10 mouse cellular contexts compared by ENCODE assay signal in the genomic region with DNA sequence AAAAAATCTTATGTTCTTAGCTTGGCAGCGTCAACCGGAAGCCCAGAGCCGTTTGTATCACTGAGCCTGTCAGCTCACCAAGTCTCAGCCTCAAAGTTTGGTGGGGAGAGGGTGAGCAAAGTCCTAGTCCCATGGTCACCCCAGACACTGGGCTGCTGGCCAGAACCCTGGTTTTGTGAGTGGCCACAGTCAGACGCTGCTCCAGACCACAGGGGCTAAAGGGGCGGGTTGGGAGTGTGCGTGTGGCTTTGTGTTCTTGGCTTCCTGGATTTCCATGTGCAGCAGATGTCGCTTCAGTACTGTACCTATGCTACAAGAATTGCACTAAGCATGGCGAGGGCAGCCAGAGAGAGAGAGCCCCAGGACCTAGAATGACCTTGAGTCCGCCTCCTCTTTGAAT. TPM values are rescaled to one million over a fixed set of nuclear protein-coding genes. Genes with fewer than 3 reads are reported as not detected.
DNase-seq lines count a peak whose midpoint lies in the region; ATAC-seq and TF ChIP-seq lines count a peak whose summit lies in the region.
"Had no signal": no experiment of that assay in that cellular context is flagged by ENCODE, and none has a peak within 500 bp of the region (broad histone marks: within the 10 kb centered on the region; RNA-seq: fewer than 3 reads in every experiment).

No protein-coding gene starts in this region.

- H3K4me1 ChIP-seq in heart, adult 2 months (ENCODE audit: control insufficient read depth, insufficient read depth, low read length), result peaks cover 6% of the 10 kb centered on the region
- peaks cover 72% of the 10 kb centered on the region for H3K4me1 ChIP-seq in heart, embryonic 13.5 days
- peaks cover 38% of the 10 kb centered on the region for H3K4me1 ChIP-seq in hindbrain, embryonic 16.5 days (ENCODE audit: control insufficient read depth, insufficient read depth, low read depth, low read length)

- intact Hi-C loops in heart, adult 2 months (cut with DNase I), result loop anchor here (2.0 kb wide), 1 partner anchor 16 kb away; a partner anchor contains a TSS
- intact Hi-C loops in heart, postnatal 25 days (cut with DNase I), result no loop called here

- H3K4me2 ChIP-seq in heart, embryonic 13.5 days, result peak overlapping the region; percentile 83
- no peak overlapping the region for H3K4me2 ChIP-seq in hindbrain, embryonic 16.5 days (ENCODE audit: low read length)

- WGBS in heart, adult 2 months, result 44% methylated on average over 9 of the region's 9 CpGs
- 45% methylated on average over 9 of the region's 9 CpGs for WGBS in heart, embryonic 13.5 days
- WGBS in hindbrain, embryonic 16.5 days, result 78% methylated on average over 9 of the region's 9 CpGs

- no peak for DNase-seq in heart, adult 2 months
- DNase-seq in heart, postnatal 25 days (ENCODE audit: low spot score), result no peak
- DNase-seq in MN1 (ENCODE audit: low spot score), result peak; percentile 40
- DNase-seq in kidney, postnatal 36 days, result peak; percentile 88 to 91
- DNase-seq in spleen, postnatal 14 days (ENCODE audit: low spot score in 2 of 2), result no peak

- ATAC-seq in heart, embryonic 13.5 days (ENCODE audit: extremely low read depth, insufficient number of reproducible peaks, low FRiP score, low TSS enrichment), result no peak
- no peak for ATAC-seq in megakaryocyte progenitor cell, adult 5-6 weeks (replicated peaks; ENCODE audit: poor library complexity)
- no peak for ATAC-seq in hindbrain, embryonic 16.5 days

- H3K9ac ChIP-seq in heart, adult 2 months (ENCODE audit: low read depth, low read length), result no peak overlapping the region
- peak overlapping the region; percentile 84 for H3K9ac ChIP-seq in heart, embryonic 13.5 days
- H3K9ac ChIP-seq in hindbrain, embryonic 16.5 days (ENCODE audit: low read depth, low read length), result no peak overlapping the region

- no peaks in the 10 kb centered on the region; the same call in 1 of the 2 replicates for H3K36me3 ChIP-seq in heart, adult 2 months (ENCODE audit: control insufficient read depth, insufficient read depth, low read length)
- H3K36me3 ChIP-seq in heart, embryonic 13.5 days, result peaks cover 24% of the 10 kb centered on the region
- no peaks in the 10 kb centered on the region for H3K36me3 ChIP-seq in hindbrain, embryonic 16.5 days (ENCODE audit: control insufficient read depth, insufficient read depth, low read length)

- H3K4me3 ChIP-seq in heart, adult 2 months, result no peak overlapping the region
- H3K4me3 ChIP-seq in heart, embryonic 13.5 days, result no peak overlapping the region
- H3K4me3 ChIP-seq in hindbrain, embryonic 16.5 days (ENCODE audit: low read length), result no peak overlapping the region

- no peaks in the 10 kb centered on the region for H3K9me3 ChIP-seq in heart, embryonic 13.5 days
- no peaks in the 10 kb centered on the region for H3K9me3 ChIP-seq in hindbrain, embryonic 16.5 days (ENCODE audit: control insufficient read depth, low read length)

- H3K27ac ChIP-seq in heart, adult 2 months, result peak overlapping the region; percentile 94
- H3K27ac ChIP-seq in heart, embryonic 13.5 days (replicated peaks), result peak overlapping the region; percentile 98
- H3K27ac ChIP-seq in hindbrain, embryonic 16.5 days (ENCODE audit: low read depth, low read length), result no peak overlapping the region

- no peaks in the 10 kb centered on the region for H3K27me3 ChIP-seq in heart, adult 2 months (ENCODE audit: control insufficient read depth, insufficient read depth, low read length)
- H3K27me3 ChIP-seq in heart, embryonic 13.5 days (replicated peaks), result no peaks in the 10 kb centered on the region
- no peaks in the 10 kb centered on the region for H3K27me3 ChIP-seq in hindbrain, embryonic 16.5 days (replicated peaks; ENCODE audit: control insufficient read depth, insufficient read depth, low read length)

- TF ChIP-seq POLR2A in heart, adult 2 months (IDR thresholded peaks at IDR 0.05; ENCODE audit: insufficient read depth, low read depth, low read length), result no peak

- TF ChIP-seq EP300 in heart, adult 2 months (IDR thresholded peaks at IDR 0.05; ENCODE audit: insufficient read depth, low read depth, low read length), result 0 out of 2 replicates have a peak, but pooled peaks have one; percentile 38

- TF ChIP-seq CTCF in heart, adult 2 months (IDR thresholded peaks at IDR 0.05), result peak; percentile 4; the same call in 1 of the 2 replicates

- H3K79me2 ChIP-seq in heart, adult 2 months (replicated peaks; ENCODE audit: control insufficient read depth, insufficient read depth, low read length), result no peaks in the 10 kb centered on the region

RNA-seq across cellular contexts. Expression of a gene that starts 3.2 kb away (rescaled TPM):
- 10 to 100 TPM; 19.6 to 20.7 TPM for total RNA-seq in heart, adult 2 months (2021)
- polyA plus RNA-seq in heart, adult 2 months (2012; rRNA removed), result 33.2 and 47.7 TPM in 2 replicates
- total RNA-seq in heart, postnatal 25 days (2021), result 10 to 100 TPM; 18.0 to 19.6 TPM
- 63.3 and 69.8 TPM in 2 replicates for polyA plus RNA-seq in heart, embryonic 13.5 days (2015; fragmentation: Nextera tagmentation; extraction: Ambion mirVana)
- 60.8 and 66.4 TPM in 2 replicates for total RNA-seq in megakaryocyte progenitor cell, adult 5-6 weeks (2015)
- 68.0 and 76.3 TPM in 2 replicates for total RNA-seq in megakaryocyte progenitor cell, adult 5-6 weeks (2017)
- 86.8 and 96.3 TPM in 2 replicates for polyA plus RNA-seq in hindbrain, embryonic 16.5 days (2015; fragmentation: Nextera tagmentation; extraction: Ambion mirVana)

RNA-seq across cellular contexts. Expression of a gene that starts 4.2 kb away (rescaled TPM):
- total RNA-seq in heart, adult 2 months (2021), result 10 to 100 TPM; 42.5 to 52.7 TPM
- 136 and 137 TPM in 2 replicates for polyA plus RNA-seq in heart, adult 2 months (2012; rRNA removed)
- total RNA-seq in heart, postnatal 25 days (2021), result 10 to 100 TPM; 52.1 to 52.9 TPM
- 54.1 and 61.6 TPM in 2 replicates for polyA plus RNA-seq in heart, embryonic 13.5 days (2015; fragmentation: Nextera tagmentation; extraction: Ambion mirVana)
- total RNA-seq in megakaryocyte progenitor cell, adult 5-6 weeks (2015), result 31.5 and 34.7 TPM in 2 replicates
- 26.1 and 36.4 TPM in 2 replicates for total RNA-seq in megakaryocyte progenitor cell, adult 5-6 weeks (2017)
- 60.9 and 61.8 TPM in 2 replicates for polyA plus RNA-seq in hindbrain, embryonic 16.5 days (2015; fragmentation: Nextera tagmentation; extraction: Ambion mirVana)

RNA-seq across cellular contexts. Expression of a gene that starts 14.8 kb away (rescaled TPM):
- total RNA-seq in heart, adult 2 months (2021), result 10 to 100 TPM; 17.7 to 20.2 TPM
- polyA plus RNA-seq in heart, adult 2 months (2012; rRNA removed), result 23.0 and 23.6 TPM in 2 replicates
- total RNA-seq in heart, postnatal 25 days (2021), result 10 to 100 TPM; 11.6 to 17.2 TPM
- polyA plus RNA-seq in heart, embryonic 13.5 days (2015; fragmentation: Nextera tagmentation; extraction: Ambion mirVana), result 44.5 and 49.3 TPM in 2 replicates
- 7.9 and 9.8 TPM in 2 replicates for total RNA-seq in megakaryocyte progenitor cell, adult 5-6 weeks (2015)
- 8.9 and 11.6 TPM in 2 replicates for total RNA-seq in megakaryocyte progenitor cell, adult 5-6 weeks (2017)
- polyA plus RNA-seq in hindbrain, embryonic 16.5 days (2015; fragmentation: Nextera tagmentation; extraction: Ambion mirVana), result 260 and 276 TPM in 2 replicates

RNA-seq across cellular contexts. Expression of a gene that starts 28.3 kb away (rescaled TPM):
- total RNA-seq in heart, adult 2 months (2021), result not detected
- not detected in 2 replicates for polyA plus RNA-seq in heart, adult 2 months (2012; rRNA removed)
- total RNA-seq in heart, postnatal 25 days (2021), result not detected
- polyA plus RNA-seq in heart, embryonic 13.5 days (2015; fragmentation: Nextera tagmentation; extraction: Ambion mirVana), result not detected in 2 replicates
- total RNA-seq in megakaryocyte progenitor cell, adult 5-6 weeks (2015), result not detected in 2 replicates
- total RNA-seq in megakaryocyte progenitor cell, adult 5-6 weeks (2017), result not detected in 2 replicates
- 0.76 and 0.84 TPM in 2 replicates for polyA plus RNA-seq in hindbrain, embryonic 16.5 days (2015; fragmentation: Nextera tagmentation; extraction: Ambion mirVana)
- total RNA-seq: ES-E14 had no signal
- polyA plus RNA-seq: limb, embryonic 11.5 days had no signal

RNA-seq across cellular contexts. Expression of a gene that starts 36.2 kb away (rescaled TPM):
- total RNA-seq in heart, adult 2 months (2021), result 10 to 100 TPM; 68.4 to 75.7 TPM
- 49.1 and 54.3 TPM in 2 replicates for polyA plus RNA-seq in heart, adult 2 months (2012; rRNA removed)
- 10 to 100 TPM; 74.8 to 79.9 TPM for total RNA-seq in heart, postnatal 25 days (2021)
- 128 and 139 TPM in 2 replicates for polyA plus RNA-seq in heart, embryonic 13.5 days (2015; fragmentation: Nextera tagmentation; extraction: Ambion mirVana)
- 57.9 and 75.6 TPM in 2 replicates for total RNA-seq in megakaryocyte progenitor cell, adult 5-6 weeks (2015)
- total RNA-seq in megakaryocyte progenitor cell, adult 5-6 weeks (2017), result 73.4 and 94.6 TPM in 2 replicates
- 309 and 323 TPM in 2 replicates for polyA plus RNA-seq in hindbrain, embryonic 16.5 days (2015; fragmentation: Nextera tagmentation; extraction: Ambion mirVana)

Comparison
In these comparisons a context has a peak if more than half of its experiments do, and no peak if none do; other contexts are left out.
1. DNase-seq: peak in MN1 (single experiment) and kidney, postnatal 36 days (2 of 2); none in heart, adult 2 months (0 of 2), heart, postnatal 25 days (single experiment) and spleen, postnatal 14 days (0 of 2).